Mouse (Mus musculus): ENCODE results near the gene Ptpn3. TPM values are rescaled to one million over a fixed set of nuclear protein-coding genes. Genes with fewer than 3 reads are reported as not detected.

Ptpn3 gene
- total and polyA plus RNA-seq, 3 experiments, result 0.08 to 0.14 (median 0.09) TPM

DNA sequence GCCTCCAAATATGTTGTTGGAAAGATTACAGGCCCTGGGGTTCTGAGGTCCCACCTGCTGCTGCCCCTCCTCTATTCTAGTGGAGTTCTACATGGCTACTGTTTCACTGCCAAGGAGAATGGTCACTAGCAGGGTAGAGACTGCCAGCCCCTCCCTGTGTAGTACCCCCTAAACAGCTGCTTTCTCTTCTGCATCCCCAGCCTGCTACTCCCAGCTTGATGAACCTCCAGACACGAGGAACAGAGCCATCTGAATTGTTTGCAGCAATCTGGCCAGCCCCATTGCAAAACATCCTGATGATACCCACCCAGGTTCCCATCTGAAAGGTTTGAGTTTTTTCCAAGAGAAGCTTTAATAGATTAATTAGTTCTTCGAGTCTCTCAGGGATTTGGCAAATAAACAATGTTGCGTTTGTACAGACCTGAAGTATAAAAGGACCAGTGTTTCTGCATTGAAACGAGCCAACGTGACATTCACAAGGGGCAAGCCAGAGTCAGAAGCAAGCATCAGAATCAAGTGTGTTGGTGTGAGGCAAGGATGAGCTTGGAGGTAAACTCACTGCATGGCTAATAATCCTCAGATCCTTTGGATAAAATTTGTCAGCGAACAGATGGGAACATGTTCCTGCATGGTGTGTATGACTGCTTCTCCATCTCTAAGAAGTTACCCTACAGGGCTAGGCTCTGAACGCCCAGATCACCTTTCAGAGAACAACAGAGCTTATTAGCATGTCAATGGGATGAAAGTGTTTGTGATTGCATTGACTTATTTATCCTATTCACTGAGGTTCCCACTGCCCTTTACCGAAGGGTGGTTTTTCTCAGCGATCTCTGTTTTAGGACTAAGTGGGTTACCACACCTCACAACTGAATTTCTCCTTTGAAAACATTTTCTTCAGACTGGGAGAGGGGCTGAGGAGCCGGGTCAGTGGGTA, 138.6 kb downstream of the Ptpn3 start:
- dilution Hi-C loops (cut with MboI; ENCODE audit: extremely low pct_ligation_motif_present, extremely low pct_unique_long_range_greater_than_20kb, low sequenced_read_pairs) (no loop called here), in situ Hi-C loops (cut with MboI; ENCODE audit: low pct_ligation_motif_present, low pct_unique_long_range_greater_than_20kb, low sequenced_read_pairs) (loop anchor here (10.0 kb wide), 1 partner anchor 98 kb away; no protein-coding TSS in a partner anchor)
- H3K27ac ChIP-seq (ENCODE audit: insufficient read depth, low read depth), result peak overlapping the region; percentile 96

DNA sequence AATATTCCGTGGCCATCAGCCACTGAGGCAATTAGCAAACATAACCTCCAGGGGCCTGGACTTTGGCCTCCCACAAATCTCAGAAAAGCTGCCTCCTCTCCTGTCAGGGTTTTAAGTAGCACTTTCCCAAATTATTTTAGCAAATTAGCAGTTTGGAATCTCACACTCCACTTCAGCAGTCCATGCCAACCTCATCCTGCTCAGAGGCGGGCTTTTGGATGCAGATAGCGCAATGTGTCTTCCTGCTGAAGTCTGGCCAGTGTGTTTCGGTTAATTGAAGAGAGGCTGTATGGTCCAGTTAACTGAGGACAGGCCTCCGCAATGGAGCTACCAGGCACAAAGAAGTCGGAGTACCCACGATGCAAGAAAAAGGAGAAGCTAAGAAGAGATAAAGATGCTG, 141.1 kb downstream of the Ptpn3 start:
- no peak overlapping the region for H3K27ac ChIP-seq (ENCODE audit: insufficient read depth, low read depth)
- no peaks in the 10 kb centered on the region for H3K79me2 ChIP-seq (replicated peaks; ENCODE audit: control insufficient read depth, extremely low read depth, insufficient read depth, poor library complexity, severe bottlenecking)
- no peak overlapping the region for H3K4me2 ChIP-seq (ENCODE audit: insufficient read depth, low read depth, poor library complexity, severe bottlenecking)
- peaks cover 10 to 21% of the 10 kb centered on the region in 2 experiments for H3K4me1 ChIP-seq (ENCODE audit: control insufficient read depth in 1 of 2, insufficient read depth in 2 of 2)
- H3K36me3 ChIP-seq (replicated peaks in 1 of 2; ENCODE audit: control insufficient read depth in 1 of 2, insufficient read depth in 1 of 2, low read length in 1 of 2), result no peaks in the 10 kb centered on the region
- TF ChIP-seq USF1 (IDR thresholded peaks at IDR 0.05; ENCODE audit: low read depth, low read length) (no peak), UBTF (IDR thresholded peaks at IDR 0.05; ENCODE audit: low read depth, low read length) (no peak), SIN3A (IDR thresholded peaks at IDR 0.05; ENCODE audit: low read length) (no peak), RAD21 (IDR thresholded peaks at IDR 0.05; ENCODE audit: low read depth, low read length) (no peak), ZNF384 (IDR thresholded peaks at IDR 0.05; ENCODE audit: low read depth, low read length) (no peak)
- dilution Hi-C loops (cut with MboI; ENCODE audit: extremely low pct_ligation_motif_present, extremely low pct_unique_long_range_greater_than_20kb, low sequenced_read_pairs) (no loop called here), in situ Hi-C loops (cut with MboI; ENCODE audit: low pct_ligation_motif_present, low pct_unique_long_range_greater_than_20kb, low sequenced_read_pairs) (loop anchor here (10.0 kb wide), 1 partner anchor 96 kb away; no protein-coding TSS in a partner anchor)
- no peak overlapping the region for H3K4me3 ChIP-seq (replicated peaks in 1 of 3; ENCODE audit: low read depth in 2 of 3, low read length in 2 of 3, poor library complexity in 1 of 3)
- no peak for DNase-seq (ENCODE audit: extremely low read depth)
- H3K9me3 ChIP-seq (replicated peaks; ENCODE audit: low read length), result no peaks in the 10 kb centered on the region
- no peaks in the 10 kb centered on the region for H3K27me3 ChIP-seq (replicated peaks)
- no peak overlapping the region for H3K9ac ChIP-seq (ENCODE audit: insufficient read depth, low read depth)

More for the DNA sequence above, 138.6 kb downstream of the Ptpn3 start:
- H3K4me3 ChIP-seq (replicated peaks in 1 of 3; ENCODE audit: low read depth in 2 of 3, low read length in 2 of 3, poor library complexity in 1 of 3), result no peak overlapping the region
- no peaks in the 10 kb centered on the region for H3K36me3 ChIP-seq (replicated peaks in 1 of 2; ENCODE audit: control insufficient read depth in 1 of 2, insufficient read depth in 1 of 2, low read length in 1 of 2)
- no peaks in the 10 kb centered on the region for H3K9me3 ChIP-seq (replicated peaks; ENCODE audit: low read length)
- no peak for TF ChIP-seq MAX (IDR thresholded peaks at IDR 0.05; ENCODE audit: low read length)
- TF ChIP-seq RCOR1 (conservative IDR thresholded peaks at IDR 0.05; ENCODE audit: low read depth, low read length), result no peak
- TF ChIP-seq ZKSCAN1 (IDR thresholded peaks at IDR 0.05; ENCODE audit: borderline replicate concordance, low read depth, low read length), result no peak
- no peak for TF ChIP-seq CTCF (conservative IDR thresholded peaks at IDR 0.05 in 1 of 2, IDR thresholded peaks at IDR 0.05 in 1 of 2; ENCODE audit: low read depth in 2 of 2, low read length in 2 of 2)
- TF ChIP-seq ZNF384 (IDR thresholded peaks at IDR 0.05; ENCODE audit: low read depth, low read length), result no peak
- TF ChIP-seq MAFK (IDR thresholded peaks at IDR 0.05; ENCODE audit: insufficient replicate concordance, low read length), result no peak
- TF ChIP-seq CHD2 (IDR thresholded peaks at IDR 0.05; ENCODE audit: low read length), result no peak
- TF ChIP-seq PAX5 (IDR thresholded peaks at IDR 0.05; ENCODE audit: low read length), result no peak
- no peak for TF ChIP-seq UBTF (IDR thresholded peaks at IDR 0.05; ENCODE audit: low read depth, low read length)
- TF ChIP-seq USF1 (IDR thresholded peaks at IDR 0.05; ENCODE audit: low read depth, low read length), result no peak
- TF ChIP-seq ZMIZ1 (IDR thresholded peaks at IDR 0.05; ENCODE audit: low read depth, low read length), result no peak
- TF ChIP-seq IRF4 (IDR thresholded peaks at IDR 0.05; ENCODE audit: low read depth, low read length), result no peak
- TF ChIP-seq SIN3A (IDR thresholded peaks at IDR 0.05; ENCODE audit: low read length), result no peak
- no peak for DNase-seq (ENCODE audit: extremely low read depth)
- no peaks in the 10 kb centered on the region for H3K79me2 ChIP-seq (replicated peaks; ENCODE audit: control insufficient read depth, extremely low read depth, insufficient read depth, poor library complexity, severe bottlenecking)
- H3K4me1 ChIP-seq (ENCODE audit: control insufficient read depth in 1 of 2, insufficient read depth in 2 of 2), result peaks cover 22 to 39% of the 10 kb centered on the region in 2 experiments
- 0 out of 2 replicates have a peak overlapping the region, but pooled peaks have one; percentile 32 for H3K9ac ChIP-seq (ENCODE audit: insufficient read depth, low read depth)
- H3K27me3 ChIP-seq (replicated peaks), result no peaks in the 10 kb centered on the region
- peak overlapping the region; percentile 27; the same call in 1 of the 2 replicates for H3K4me2 ChIP-seq (ENCODE audit: insufficient read depth, low read depth, poor library complexity, severe bottlenecking)
